Mouse (Mus musculus) spleen, postnatal 10 days (tissue): ENCODE data around the gene Ubr2.

Experiments
- DNase-seq, 2 experiments: peaks; one replicate each; pipeline ENCODE4 v3.0.0; 2021 to 2022; ENCODE audit warnings: low spot score in 2 of 2

Ubr2 gene

DNA sequence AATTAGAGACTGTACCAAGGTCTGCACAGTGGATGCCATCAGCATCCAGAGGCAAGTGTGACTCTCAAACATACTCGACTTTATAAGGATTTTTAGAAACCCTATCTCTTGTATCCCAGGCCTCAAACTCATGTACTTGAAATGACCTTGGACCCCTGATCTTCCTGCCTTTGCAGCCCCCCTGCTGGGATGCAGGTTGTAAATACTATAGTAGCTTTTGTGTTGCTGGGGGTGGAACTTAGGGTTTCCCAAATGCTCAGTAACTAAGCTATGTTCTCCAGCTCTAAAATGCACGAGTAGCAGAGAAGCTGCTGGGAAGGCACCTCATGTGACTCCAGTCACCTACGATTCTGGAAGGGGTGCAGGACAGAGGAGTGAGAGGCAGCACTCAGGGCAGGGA, 83.4 kb downstream of the Ubr2 start:
- DNase-seq: no peak

- DNase-seq: no peak
Measured at GRCm38 (mm10) chr17:46926192-46926591, 84.2 kb downstream of the Ubr2 start.

GRCm38 (mm10) chr17:46920855-46921254, 89.5 kb downstream of the Ubr2 start:
- DNase-seq: no peak

- no peak for DNase-seq
Measured at GRCm38 (mm10) chr17:46918951-46919350, 91.4 kb downstream of the Ubr2 start.

DNA sequence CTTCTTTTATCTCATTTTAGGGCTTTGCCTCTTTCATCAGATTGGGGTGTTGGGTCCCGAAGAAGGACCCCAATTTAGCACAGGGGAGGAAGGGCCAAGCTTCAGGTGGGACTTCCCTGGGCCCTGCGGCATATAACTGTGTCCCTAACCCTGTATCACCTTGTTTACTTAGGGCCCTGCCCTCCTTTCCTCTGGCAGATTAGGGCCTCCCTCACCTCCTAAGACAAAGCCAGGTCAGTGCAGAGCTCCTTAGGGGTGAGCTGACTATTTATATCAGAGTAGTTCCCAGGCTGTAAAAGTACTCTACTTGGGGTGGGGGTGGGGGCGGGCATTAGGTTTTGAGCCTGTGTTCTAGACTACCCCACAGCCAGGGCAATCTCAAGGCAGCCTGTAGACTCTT, 95.2 kb downstream of the Ubr2 start:
- no peak for DNase-seq

- DNase-seq: no peak
Measured at GRCm38 (mm10) chr17:46912331-46912730, 98.0 kb downstream of the Ubr2 start.

DNA sequence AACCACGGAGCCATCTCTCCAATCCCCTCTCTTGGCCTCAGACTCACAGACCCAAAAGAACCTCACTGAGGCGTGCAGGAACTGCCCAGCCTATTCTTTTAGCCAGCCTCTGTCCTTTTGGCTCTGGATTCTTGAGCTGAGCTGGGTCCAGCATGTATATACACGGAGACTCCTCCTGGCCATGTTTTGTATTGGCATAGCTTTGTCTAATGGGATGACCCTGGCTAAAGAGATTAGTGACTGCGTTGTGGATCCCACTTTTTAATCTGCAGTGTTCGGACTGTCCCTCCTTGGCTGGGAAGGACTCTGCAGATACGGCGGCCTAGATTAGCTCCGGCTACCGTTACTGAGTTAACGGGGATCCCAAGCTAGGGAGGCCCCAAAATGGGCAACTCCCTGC, 100.2 kb downstream of the Ubr2 start, which contains the start of gene Prph2:
TSS of gene Prph2 (plus strand) at position 274 of the 400 bp plus-strand sequence.
- no peak for DNase-seq

DNA sequence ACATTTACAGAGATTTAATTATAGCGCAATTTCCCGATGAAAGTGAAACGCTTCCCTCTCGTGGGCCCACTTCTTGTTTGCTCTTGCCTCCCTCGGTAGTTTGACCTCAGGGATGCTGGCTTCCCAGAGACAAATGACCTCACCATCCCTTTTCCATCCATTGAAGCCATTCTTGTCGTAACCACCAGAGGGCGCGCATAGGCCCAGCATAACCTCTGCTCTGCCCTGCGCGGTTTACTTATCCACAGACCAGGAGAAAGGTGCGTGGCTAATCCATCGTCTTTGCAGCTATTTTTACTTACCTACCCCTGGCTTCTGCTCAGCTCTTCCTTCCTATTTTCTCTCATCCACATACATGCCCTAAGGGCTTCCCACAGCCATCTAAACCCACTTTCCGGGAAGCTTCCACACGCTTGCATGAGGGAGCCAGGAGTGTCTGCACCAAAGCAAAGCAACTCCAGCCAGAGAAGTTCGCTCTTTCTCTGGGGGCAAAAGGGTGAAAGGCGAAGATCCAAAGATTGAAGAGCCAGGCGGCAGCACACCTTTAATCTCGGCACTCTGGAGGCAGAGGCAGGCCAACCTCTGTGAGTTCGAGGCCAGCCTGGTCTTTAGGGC, 106.4 kb downstream of the Ubr2 start:
- peak; percentile 64 to 81 for DNase-seq

DNA sequence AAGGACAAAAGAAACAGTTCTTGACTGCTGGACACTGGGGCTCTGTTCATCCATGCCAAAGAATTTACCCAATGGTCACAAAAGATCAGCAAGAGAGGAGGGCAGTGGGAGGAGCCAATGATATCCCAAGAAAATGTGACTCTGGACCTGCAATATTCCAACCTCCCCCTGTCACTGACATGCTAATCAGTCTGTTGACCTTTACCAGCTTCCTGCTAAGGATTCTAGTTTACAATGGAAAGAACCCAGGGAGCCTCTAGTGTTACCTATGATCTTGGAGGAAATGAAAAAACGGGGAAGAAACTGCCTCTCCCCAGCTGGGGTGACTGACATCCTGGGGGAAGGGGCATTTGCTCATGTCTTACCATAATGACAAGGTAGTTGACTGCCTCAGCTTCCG, 109.4 kb downstream of the Ubr2 start:
- DNase-seq: no peak

- DNase-seq: no peak
Measured at GRCm38 (mm10) chr17:46897221-46897950, 113.0 kb downstream of the Ubr2 start.

GRCm38 (mm10) chr17:46895426-46895825, 114.9 kb downstream of the Ubr2 start:
- DNase-seq: no peak

DNA sequence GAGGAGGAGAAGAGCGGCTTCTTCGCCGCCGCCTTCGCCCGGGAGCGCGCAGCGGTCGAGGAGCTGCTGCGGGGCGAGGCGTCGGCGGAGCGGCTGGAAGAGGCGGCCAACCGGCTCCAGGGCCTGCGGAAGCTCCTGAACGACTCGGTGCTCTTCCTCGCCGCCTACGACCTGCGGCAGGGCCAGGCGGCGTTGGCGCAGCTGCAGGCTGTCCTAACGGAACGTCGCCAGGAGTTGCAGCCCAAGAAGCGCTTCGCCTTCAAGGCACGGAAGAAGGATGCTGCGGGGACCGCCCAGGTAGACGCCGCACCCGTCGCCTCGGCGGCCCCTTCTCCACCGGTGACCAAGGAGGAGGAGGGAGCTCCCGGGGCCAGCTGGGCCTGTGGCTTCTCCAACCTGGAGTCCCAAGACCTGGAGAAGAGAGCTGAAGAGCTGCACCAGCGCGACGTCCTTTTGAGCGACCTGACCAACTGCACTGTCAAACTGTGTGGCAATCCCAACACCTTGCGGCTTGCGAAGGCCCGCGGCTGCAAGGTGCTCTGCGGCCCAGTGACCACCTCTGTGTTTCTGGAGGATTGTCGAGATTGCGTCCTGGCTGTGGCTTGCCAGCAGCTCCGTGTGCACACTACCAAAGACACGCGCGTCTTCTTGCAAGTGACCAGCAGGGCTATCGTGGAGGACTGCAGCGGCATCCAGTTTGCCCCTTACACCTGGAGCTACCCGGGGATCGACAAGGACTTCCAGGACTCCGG, 119.3 kb downstream of the Ubr2 start:
- DNase-seq: peak in 1 of 2 experiments; percentile 63

DNA sequence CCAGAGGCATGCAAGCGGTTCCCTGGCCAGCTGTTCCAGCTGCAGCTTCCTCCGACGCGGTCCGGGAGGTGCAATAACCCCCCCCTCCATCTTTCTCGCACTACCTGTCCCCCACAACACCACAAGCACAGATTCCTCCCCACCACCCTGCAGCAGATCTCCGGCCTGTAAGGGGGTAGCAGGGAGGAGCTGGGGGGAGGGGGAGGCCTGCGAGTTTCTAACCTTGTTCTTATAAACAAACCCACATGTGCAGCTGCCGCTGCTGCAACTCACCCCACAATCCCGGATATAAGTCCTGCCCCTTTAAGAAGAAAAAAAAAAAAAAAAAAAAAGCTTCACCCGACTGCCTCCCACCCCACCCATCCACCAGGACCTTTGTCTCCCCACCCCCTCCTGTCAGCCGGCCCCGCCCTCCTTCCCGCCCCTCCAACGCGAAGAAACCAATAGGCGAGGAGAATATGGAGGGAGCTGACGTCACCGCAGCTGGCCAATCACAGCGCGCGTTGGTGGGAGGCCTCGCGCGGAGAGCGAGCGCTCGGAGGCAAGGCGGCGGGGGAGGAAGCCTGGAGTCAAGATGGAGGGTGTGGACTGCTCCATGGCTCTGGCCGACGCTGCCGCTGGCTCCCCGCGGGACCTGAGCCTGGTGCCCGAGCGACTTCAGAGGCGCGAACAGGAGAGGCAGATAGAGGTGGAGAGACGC, 120.1 kb downstream of the Ubr2 start, which contains the start of gene Tbcc:
TSS of gene Tbcc (plus strand) at position 569 of the 700 bp plus-strand sequence.
- peak; percentile 92 to 98 for DNase-seq

- DNase-seq: peak; percentile 69 to 73
Measured at GRCm38 (mm10) chr17:46889450-46890084, 120.8 kb downstream of the Ubr2 start.

DNA sequence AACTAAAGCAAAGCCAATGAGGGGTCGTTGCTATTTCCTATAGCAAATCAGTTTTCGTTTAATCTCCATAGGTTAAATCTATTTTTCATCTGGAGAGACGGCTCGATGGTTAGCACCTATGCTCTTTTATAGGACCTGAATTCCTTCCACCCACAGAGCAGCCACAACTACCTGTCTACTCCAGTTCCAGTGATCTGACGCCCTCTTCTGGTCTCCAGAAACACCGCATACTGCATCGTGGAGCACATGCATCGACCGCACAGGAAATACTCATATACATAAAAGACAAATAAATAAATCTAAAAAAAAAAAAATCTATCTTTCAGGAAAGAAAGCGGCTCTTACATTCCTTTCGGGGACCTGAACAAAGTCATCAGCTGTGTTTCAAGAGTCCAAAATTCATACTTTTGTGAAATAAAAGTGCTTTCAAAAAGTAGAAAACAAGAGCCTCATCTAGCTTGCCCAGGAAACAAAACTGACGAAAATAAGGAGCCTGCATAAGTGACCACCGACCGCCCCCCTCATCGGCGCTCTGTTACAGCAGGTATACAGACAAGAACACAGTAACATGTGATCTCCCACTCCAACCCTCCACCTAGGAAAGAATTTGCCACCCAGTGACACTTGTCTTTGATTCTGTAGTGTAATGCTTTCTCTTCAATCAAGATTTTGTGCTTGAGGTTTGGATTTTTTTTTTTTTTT, 121.7 kb downstream of the Ubr2 start:
- peak in 1 of 2 experiments; percentile 64 for DNase-seq

DNA sequence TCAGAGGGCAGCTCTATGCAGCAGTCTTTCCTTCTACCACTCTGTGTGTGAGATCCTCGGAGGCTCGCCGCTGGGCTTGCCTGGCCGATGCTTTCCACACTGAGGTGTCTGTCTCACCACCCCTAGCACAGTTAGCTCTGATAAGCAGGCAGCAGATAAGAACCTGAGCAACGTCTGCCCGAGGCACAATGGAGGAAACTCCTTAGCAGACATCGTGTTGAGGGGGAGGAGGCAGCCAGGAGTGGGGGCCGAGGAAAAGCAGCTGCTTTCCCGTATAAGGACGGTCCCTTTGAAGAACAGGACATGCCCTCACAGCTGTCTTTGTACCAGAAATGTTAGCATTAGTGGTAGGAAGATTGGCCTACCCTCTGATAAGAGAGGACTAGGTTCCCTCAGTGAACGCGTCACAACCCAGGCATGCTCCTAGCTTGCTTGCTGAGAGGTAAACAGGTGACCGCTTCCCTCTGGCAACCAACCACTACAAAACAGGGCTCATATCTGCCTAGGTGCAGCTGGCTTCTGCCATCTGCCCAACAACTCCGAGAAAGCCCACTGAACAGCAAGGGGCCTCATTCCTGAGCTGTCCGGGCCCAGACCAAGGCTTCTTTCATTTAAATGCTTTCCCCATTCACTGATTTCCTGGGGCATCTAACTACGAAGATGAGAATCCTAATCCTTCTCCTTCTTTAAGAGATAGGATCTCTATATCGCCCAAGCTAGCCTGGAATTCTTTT, 124.3 kb downstream of the Ubr2 start:
- no peak for DNase-seq

- no peak for DNase-seq
Measured at GRCm38 (mm10) chr17:46885218-46885909, 125.0 kb downstream of the Ubr2 start.

DNA sequence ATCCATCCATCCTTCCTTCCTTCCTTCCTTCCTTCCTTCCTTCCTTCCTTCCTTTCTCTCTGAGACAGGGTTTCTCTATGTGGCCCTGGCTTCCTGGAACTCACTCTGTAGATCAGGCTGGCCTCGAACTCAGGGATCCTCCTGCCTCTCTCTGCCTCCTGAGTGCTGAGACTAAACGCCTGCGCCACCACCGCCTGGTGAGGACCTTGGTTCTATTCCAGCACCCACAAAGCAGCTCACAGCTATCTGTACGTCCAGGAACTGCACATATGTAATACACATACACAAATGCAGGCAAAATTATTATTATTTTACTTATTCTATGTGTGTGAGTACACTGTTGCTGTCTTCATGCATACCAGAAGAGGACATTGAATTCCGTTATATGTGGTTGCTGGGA, 125.6 kb downstream of the Ubr2 start:
- no peak for DNase-seq

DNA sequence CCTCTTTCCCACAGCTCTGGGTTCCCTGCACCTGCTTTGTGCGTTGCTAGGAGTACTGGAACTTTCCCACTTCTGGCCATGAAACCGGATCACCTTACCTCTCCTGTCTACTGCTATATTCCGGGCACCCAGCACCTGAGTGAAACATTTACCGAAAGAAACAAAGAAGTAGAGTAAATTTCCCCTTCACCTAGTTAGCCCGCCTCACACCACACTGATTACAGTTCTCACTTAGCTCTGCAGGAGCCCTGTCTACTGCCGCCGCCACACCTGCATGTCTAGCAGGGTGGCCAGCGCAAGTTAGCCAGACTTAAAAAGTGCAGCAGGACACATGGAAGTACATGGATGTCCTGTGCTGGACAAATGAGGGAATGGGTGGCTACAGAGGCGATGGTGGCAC, 127.2 kb downstream of the Ubr2 start:
- DNase-seq: no peak

- no peak for DNase-seq
Measured at GRCm38 (mm10) chr17:46881728-46882127, 128.6 kb downstream of the Ubr2 start.
